Mouse (Mus musculus) midbrain, embryonic 15.5 days (tissue): ENCODE measurements at regions not wholly inside any gene's neighbourhood (a gene's known extent, or its start where the extent isn't known, plus 50 kb on each side); places are given as distances from the start of the nearest gene placed in this dataset.

ENCODE experiments used
- ATAC-seq: fragments of 200-750 bp; cut with Nextera tagmentation; replicated peaks from 2 replicates; pipeline ENCODE4 v1.8.0; 2017; ENCODE audit warnings: moderate TSS enrichment
- H3K27ac ChIP-seq: fragments of 300-500 bp; sonication (generic); 2 replicates; pipeline ENCODE4 v1.5.1; 2015; ENCODE audit warnings: mild to moderate bottlenecking, inconsistent platforms
- H3K27me3 ChIP-seq: fragments of 300-500 bp; sonication (generic); replicated peaks from 2 replicates; pipeline ENCODE4 v1.6.1; 2015; ENCODE audit warnings: inconsistent platforms
- H3K36me3 ChIP-seq: fragments of 300-500 bp; sonication (generic); replicated peaks from 2 replicates; pipeline ENCODE4 v1.6.1; 2015; ENCODE audit warnings: inconsistent platforms
- H3K4me1 ChIP-seq: fragments of 300-500 bp; sonication (generic); 2 replicates; pipeline ENCODE4 v1.6.1; 2015; ENCODE audit warnings: inconsistent platforms
- H3K4me2 ChIP-seq: fragments of 300-500 bp; sonication (generic); 2 replicates; pipeline ENCODE4 v1.6.1; 2015; ENCODE audit warnings: inconsistent platforms, mild to moderate bottlenecking, moderate library complexity
- H3K4me3 ChIP-seq: fragments of 300-500 bp; sonication (generic); 2 replicates; pipeline ENCODE4 v1.5.1; 2015; ENCODE audit warnings: mild to moderate bottlenecking, inconsistent platforms
- H3K9ac ChIP-seq: fragments of 300-500 bp; sonication (generic); 2 replicates; pipeline ENCODE4 v1.6.1; 2015; ENCODE audit warnings: mild to moderate bottlenecking, inconsistent platforms
- H3K9me3 ChIP-seq: fragments of 300-500 bp; sonication (generic); 2 replicates; pipeline ENCODE4 v1.6.1; 2016; ENCODE audit warnings: inconsistent platforms
- WGBS: fragments of 180-500 bp; shearing (Covaris S2); methylation state at CpG from one replicate; pipeline ENCODE4 v1.1.7; 2015; ENCODE audit warnings: mixed read lengths; 5-methylcytosine and 5-hydroxymethylcytosine counted together

DNA sequence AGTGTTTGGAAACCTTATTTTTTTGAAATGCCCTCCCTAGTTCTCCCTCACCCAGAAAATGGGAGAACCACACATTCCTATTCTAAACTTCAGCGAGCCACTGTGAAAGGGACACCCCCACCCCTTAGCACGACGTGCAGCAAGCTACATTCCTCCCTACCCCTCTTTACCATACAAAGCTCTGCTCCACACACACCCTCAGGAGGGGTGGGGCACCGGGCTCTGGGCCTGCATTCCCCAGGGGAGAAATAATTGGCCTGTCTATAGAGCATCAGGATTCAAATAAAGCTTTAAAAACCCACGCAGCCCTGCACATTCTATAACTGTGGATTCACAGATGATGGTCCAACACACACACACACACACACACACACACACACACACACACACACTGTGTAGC is 163.6 kb downstream of the H2al1j start:
- Histone ChIP-seq H3K9me3 (no peaks in the 10 kb centered on the region), H3K9ac (no peak overlapping the region), H3K27ac (0 out of 2 replicates have a peak overlapping the region, but pooled peaks have one; percentile 34), H3K27me3 (no peaks in the 10 kb centered on the region), H3K4me3 (no peak overlapping the region), H3K36me3 (no peaks in the 10 kb centered on the region), H3K4me1 (peaks cover 33% of the 10 kb centered on the region), H3K4me2 (no peak overlapping the region)
- no peak for ATAC-seq
- 17% methylated on average over 5 of the region's 5 CpGs for WGBS

DNA sequence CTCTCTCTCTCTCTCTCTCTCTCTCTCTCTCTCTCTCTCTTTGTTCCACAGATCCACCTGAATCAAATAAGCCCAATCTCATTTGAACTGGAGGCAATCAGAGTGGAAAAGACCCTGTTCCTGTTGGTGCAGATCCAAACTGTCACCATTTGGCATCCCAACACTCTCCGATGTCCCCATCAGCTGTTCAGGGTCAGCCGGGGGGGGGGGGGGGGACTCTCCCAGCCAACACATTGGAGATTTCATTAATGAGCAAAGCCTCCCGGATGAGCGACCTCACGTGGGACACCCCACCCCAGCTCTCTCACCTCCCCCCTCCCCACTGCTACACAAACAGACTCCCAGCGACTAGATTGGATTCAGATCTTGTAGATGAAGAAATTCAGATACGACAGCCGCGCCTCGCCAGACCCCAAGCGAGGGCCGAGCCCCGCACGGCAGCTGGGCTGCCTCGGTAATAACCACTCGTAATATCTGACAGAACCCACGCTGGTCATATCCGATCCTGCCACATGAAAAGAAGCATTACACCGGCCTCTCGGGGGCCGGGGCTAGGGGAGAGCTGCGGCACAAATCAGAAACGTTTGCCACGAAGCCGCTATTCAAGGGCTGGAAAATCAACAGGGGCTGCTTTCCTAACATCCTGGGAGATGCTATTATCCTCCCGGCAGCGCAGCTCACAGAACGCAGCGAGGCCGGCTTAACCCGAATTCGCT is 164.2 kb downstream of the H2al1j start:
- Histone ChIP-seq H3K4me3 (no peak overlapping the region), H3K9ac (no peak overlapping the region), H3K27ac (peak overlapping the region; percentile 72), H3K36me3 (no peaks in the 10 kb centered on the region), H3K27me3 (no peaks in the 10 kb centered on the region), H3K4me1 (peaks cover 33% of the 10 kb centered on the region), H3K4me2 (peak overlapping the region; percentile 30), H3K9me3 (no peaks in the 10 kb centered on the region)
- ATAC-seq: peak; percentile 49; the same call in 1 of the 2 replicates
- WGBS: 19% methylated on average over 32 of the region's 32 CpGs

DNA sequence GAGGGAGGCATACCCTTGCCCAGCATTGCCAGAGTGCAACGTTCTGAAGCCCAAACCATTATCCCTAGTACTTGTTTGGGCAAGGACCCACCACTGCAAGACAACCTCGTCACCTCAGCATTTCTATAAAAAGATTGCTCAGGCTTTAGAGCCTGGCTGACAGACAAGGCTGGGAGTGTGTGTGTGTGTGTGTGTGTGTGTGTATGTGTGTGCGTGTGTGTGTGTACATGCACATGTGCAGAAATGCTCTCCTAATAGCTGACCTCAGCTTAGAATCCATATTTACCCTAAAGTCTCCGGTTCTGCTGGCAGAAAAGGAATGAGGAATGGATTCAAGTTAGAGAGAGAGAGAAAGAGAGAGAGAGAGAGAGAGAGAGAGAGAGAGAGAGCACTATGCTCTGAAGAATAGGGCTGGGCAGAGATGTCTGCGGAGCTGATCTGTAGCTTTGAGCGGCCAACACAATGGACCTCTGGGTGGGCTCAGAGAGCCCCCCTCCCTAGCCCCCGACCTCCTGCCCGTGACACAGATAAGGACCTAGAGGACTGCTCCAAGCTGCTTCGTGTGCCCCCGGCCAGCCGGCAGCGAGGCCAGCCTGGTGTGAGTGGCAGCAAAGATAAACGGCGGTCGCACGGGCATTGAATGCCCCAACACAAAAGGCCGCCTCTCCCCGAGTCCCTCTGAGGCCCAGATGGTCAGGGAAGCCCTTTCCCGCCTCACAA is 166.1 kb downstream of the H2al1j start:
- peak; percentile 77 for ATAC-seq
- no peaks in the 10 kb centered on the region for H3K27me3 ChIP-seq
- H3K27ac ChIP-seq: peak overlapping the region; percentile 84
- peak overlapping the region; percentile 41 for H3K4me2 ChIP-seq
- no peaks in the 10 kb centered on the region for H3K9me3 ChIP-seq
- no peaks in the 10 kb centered on the region for H3K36me3 ChIP-seq
- 27% methylated on average over 19 of the region's 19 CpGs for WGBS
- peak overlapping the region; percentile 12; the same call in 1 of the 2 replicates for H3K9ac ChIP-seq
- H3K4me3 ChIP-seq: no peak overlapping the region
- H3K4me1 ChIP-seq: peaks cover 33% of the 10 kb centered on the region

DNA sequence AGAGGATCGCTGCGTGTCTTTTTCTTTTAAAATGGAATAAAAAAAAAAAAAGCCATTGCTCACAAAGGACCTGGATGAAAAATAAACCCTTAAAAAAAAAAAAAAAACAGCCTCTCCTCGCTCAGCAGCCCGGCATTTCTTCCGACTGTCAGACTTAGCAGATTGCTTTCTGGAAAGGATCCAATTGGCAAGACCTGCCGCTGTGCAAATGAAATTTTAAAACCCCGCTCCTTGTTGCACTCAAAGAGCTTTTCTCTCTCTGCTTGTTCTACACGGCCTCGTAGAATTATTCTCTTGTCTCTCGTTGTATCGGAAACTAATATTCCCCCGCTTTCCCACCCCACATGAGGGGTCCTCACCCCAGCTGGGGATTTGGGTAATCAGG is 166.6 kb downstream of the H2al1j start:
- Histone ChIP-seq H3K36me3 (no peaks in the 10 kb centered on the region), H3K27me3 (no peaks in the 10 kb centered on the region), H3K4me2 (peak overlapping the region; percentile 41), H3K4me3 (no peak overlapping the region), H3K4me1 (peaks cover 33% of the 10 kb centered on the region), H3K27ac (peak overlapping the region; percentile 84), H3K9me3 (no peaks in the 10 kb centered on the region), H3K9ac (peak overlapping the region; percentile 12; the same call in 1 of the 2 replicates)
- 27% methylated on average over 12 of the region's 12 CpGs for WGBS
- peak; percentile 34 for ATAC-seq

DNA sequence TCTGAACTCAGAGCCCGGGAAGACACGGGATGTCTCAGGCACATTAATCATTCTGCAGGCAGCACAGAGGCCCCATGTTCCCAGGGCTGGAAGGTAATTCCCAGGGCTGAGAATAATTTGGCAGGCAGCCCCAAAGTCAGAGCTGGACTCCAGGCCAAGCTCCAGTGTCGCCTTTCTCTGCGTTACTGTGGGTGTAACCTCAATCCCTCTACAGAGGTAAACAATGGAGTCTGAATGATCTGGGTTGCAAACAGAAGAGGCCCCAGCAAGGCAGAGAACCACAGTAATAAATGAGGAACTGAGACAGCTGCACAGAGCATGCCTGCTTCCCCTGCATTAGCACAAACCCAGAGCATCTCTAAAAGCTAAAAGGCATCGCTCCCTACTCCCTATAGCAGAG is 184.8 kb downstream of the H2al1j start:
- Histone ChIP-seq H3K4me2 (no peak overlapping the region), H3K36me3 (no peaks in the 10 kb centered on the region), H3K4me1 (no peaks in the 10 kb centered on the region), H3K9ac (no peak overlapping the region), H3K4me3 (no peak overlapping the region), H3K9me3 (no peaks in the 10 kb centered on the region), H3K27ac (no peak overlapping the region), H3K27me3 (no peaks in the 10 kb centered on the region)
- WGBS: 47% methylated on average over 5 of the region's 5 CpGs
- no peak for ATAC-seq

DNA sequence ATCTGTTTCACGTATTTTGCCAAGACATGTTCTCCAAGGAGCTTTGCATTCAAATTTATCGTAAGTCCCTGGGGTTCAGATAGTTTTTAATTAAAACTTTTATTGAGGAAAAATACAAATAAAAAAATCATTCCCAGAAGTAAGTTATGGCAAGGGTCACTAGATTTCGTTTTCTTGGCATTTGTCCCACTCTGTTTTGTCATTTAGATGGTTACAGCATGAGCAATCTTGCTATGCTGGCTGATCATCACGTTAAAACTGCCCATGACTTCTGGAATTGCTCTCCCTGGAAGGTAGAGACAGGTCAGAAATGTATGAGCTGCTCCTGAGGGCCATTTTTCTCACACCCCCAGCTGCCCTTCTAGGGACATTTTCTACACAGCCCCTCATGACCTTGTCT is 185.3 kb downstream of the H2al1j start:
- WGBS: 62% methylated on average over 4 of the region's 4 CpGs
- no peaks in the 10 kb centered on the region for H3K9me3 ChIP-seq
- H3K4me3 ChIP-seq: no peak overlapping the region
- H3K4me2 ChIP-seq: no peak overlapping the region
- no peak for ATAC-seq
- no peaks in the 10 kb centered on the region for H3K36me3 ChIP-seq
- H3K9ac ChIP-seq: no peak overlapping the region
- H3K27ac ChIP-seq: no peak overlapping the region
- H3K4me1 ChIP-seq: no peaks in the 10 kb centered on the region
- H3K27me3 ChIP-seq: no peaks in the 10 kb centered on the region

DNA sequence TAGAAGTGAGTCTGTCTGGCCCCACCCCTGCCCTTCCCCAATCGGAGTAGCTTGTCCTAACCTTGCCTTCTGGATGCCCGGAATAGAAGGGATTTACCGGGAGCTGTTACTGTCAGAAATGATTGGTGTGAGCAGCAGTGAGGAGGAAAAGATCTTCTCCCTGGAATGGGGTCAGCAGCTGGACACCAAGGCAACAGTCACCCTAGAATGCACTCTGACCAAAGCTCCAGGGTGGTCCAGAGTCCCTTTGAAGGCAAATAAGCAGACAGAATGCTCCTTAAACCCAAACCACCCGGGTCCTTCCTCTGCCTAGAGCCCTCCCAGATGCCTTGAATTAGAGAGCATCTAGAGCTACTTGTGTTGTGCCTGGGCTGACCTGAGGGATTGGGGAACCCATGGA is 196.2 kb downstream of the H2al1j start:
- Histone ChIP-seq H3K27ac (no peak overlapping the region), H3K4me1 (no peaks in the 10 kb centered on the region), H3K36me3 (no peaks in the 10 kb centered on the region), H3K27me3 (no peaks in the 10 kb centered on the region; the same call in 1 of the 2 replicates), H3K4me2 (no peak overlapping the region), H3K9ac (no peak overlapping the region), H3K9me3 (no peaks in the 10 kb centered on the region), H3K4me3 (no peak overlapping the region)
- no peak for ATAC-seq
- WGBS: 18% methylated on average over 4 of the region's 4 CpGs

DNA sequence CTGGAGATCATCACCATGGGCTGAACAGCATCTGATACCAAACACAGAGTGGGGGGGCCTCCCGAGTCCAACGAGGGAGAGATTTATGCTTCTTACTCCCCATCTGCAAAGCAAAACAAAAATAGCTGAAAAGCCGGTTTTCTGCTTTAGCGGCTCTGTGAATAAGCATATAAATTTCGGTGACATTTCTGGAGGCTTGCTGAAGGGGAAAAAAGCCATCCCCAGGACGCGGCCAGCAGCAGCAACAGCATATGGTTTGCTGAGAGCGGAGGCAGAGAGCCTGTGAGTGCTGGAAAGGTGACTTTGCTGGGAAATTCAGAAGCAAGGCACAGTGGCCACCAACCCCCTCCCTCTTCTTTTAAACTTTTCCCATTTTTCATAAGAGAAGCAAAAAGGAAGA is 197.7 kb downstream of the H2al1j start:
- 69% methylated on average over 8 of the region's 8 CpGs for WGBS

DNA sequence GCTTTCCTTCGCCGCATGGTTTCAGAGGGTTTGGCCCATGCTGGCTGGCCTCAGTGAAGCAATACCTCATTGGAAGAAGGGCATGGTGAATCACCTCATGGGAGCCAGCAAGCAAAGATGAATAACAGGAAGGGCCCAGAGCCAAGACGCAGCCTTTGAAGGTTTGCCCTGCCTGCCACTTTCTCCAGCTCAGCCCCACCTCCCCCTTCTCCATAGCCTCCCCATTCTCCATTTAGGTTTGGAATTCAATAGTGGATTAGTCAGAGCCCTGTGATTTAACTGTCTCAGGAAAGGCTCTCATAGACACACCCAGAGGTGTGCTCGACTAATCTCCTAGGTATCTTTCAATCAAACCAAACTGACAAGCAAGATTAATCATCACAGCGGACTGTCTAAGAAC is 201.0 kb downstream of the H2al1j start:
- no peaks in the 10 kb centered on the region for H3K36me3 ChIP-seq
- no peaks in the 10 kb centered on the region; the same call in 1 of the 2 replicates for H3K27me3 ChIP-seq
- H3K4me1 ChIP-seq: no peaks in the 10 kb centered on the region
- WGBS: 72% methylated on average over 5 of the region's 5 CpGs
- H3K9ac ChIP-seq: no peak overlapping the region
- no peak overlapping the region for H3K4me3 ChIP-seq
- no peaks in the 10 kb centered on the region for H3K9me3 ChIP-seq
- ATAC-seq: no peak
- no peak overlapping the region for H3K27ac ChIP-seq
- H3K4me2 ChIP-seq: no peak overlapping the region

More for the DNA sequence above, 197.7 kb downstream of the H2al1j start:
- H3K9ac ChIP-seq: no peak overlapping the region
- no peak for ATAC-seq
- no peak overlapping the region for H3K4me2 ChIP-seq
- no peak overlapping the region for H3K27ac ChIP-seq
- no peaks in the 10 kb centered on the region for H3K36me3 ChIP-seq
- H3K9me3 ChIP-seq: no peaks in the 10 kb centered on the region
- H3K4me1 ChIP-seq: no peaks in the 10 kb centered on the region
- H3K27me3 ChIP-seq: no peaks in the 10 kb centered on the region; the same call in 1 of the 2 replicates
- no peak overlapping the region for H3K4me3 ChIP-seq

DNA sequence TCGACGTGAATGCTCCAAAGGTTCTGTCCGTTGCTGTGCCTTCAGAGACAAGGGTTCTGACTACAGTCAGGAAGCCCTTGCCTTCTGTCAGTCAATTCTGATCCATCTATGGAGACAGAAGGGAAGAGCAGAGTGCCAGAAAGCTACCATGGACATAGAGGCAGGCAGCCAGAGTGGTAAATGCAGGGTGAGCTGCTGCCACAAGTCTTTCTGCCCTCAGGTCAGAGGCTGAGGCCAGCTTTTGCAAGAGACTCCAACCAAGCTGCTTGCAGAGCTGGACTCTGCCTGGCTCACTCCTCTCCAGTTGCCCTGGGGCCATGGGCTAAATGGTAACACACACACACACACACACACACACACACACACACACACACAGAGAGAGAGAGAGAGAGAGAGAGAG is 201.6 kb downstream of the H2al1j start:
- no peaks in the 10 kb centered on the region; the same call in 1 of the 2 replicates for H3K27me3 ChIP-seq
- H3K4me1 ChIP-seq: no peaks in the 10 kb centered on the region
- no peak overlapping the region for H3K9ac ChIP-seq
- no peak overlapping the region for H3K4me3 ChIP-seq
- no peak overlapping the region for H3K27ac ChIP-seq
- no peak overlapping the region for H3K4me2 ChIP-seq
- 81% methylated on average over 3 of the region's 3 CpGs for WGBS
- no peak for ATAC-seq
- H3K9me3 ChIP-seq: no peaks in the 10 kb centered on the region
- no peaks in the 10 kb centered on the region for H3K36me3 ChIP-seq

DNA sequence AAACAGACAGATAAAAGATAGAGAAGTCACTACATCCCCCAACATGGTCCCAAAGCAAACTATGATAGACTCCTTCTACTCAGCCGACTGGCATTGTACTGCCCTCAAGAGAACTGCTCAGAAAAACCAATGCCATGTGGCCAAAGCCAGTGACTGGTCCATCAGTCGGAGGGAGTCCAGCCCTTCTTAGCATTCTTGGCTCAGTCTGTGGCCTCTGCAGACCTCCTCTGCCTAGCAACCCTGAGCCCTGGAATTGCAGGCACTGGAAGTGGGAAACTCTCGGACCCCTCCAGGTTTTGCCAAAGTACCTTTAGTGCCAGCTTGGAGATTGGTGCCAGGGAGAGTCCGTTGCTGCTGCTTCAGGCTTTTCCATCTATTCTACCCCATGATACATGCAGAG is 205.2 kb downstream of the H2al1j start:
- no peak for ATAC-seq
- H3K4me1 ChIP-seq: no peaks in the 10 kb centered on the region
- no peaks in the 10 kb centered on the region for H3K36me3 ChIP-seq
- no peak overlapping the region for H3K9ac ChIP-seq
- H3K9me3 ChIP-seq: no peaks in the 10 kb centered on the region
- H3K4me2 ChIP-seq: no peak overlapping the region
- WGBS: 59% methylated on average over 4 of the region's 4 CpGs
- no peak overlapping the region for H3K27ac ChIP-seq
- H3K4me3 ChIP-seq: no peak overlapping the region
- H3K27me3 ChIP-seq: no peaks in the 10 kb centered on the region

DNA sequence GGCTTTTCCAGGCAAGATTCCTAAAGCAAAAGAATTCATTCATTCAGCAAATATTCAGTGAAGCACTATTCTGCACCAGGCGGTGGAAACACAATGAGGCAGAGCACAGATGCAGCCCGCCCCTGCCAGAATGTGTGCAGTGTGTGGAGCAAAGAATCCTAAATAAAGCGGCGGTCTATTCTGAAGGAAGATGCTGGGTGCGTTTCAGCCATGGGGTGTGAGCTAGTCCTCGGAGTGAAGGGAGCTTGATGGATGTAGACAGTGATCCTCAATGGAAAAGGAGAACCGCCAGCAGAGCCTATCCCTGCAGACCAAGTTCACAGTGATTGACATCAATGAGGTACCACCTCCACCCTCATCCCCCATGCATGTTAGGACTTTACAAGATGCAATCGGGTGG is 206.2 kb downstream of the H2al1j start:
- Histone ChIP-seq H3K27ac (no peak overlapping the region), H3K4me3 (no peak overlapping the region), H3K27me3 (no peaks in the 10 kb centered on the region), H3K9ac (no peak overlapping the region), H3K4me1 (no peaks in the 10 kb centered on the region), H3K9me3 (no peaks in the 10 kb centered on the region), H3K36me3 (no peaks in the 10 kb centered on the region), H3K4me2 (no peak overlapping the region)
- 0 out of 2 replicates have a peak, but pooled peaks have one; percentile 42 for ATAC-seq
- WGBS: 46% methylated on average over 8 of the region's 8 CpGs

DNA sequence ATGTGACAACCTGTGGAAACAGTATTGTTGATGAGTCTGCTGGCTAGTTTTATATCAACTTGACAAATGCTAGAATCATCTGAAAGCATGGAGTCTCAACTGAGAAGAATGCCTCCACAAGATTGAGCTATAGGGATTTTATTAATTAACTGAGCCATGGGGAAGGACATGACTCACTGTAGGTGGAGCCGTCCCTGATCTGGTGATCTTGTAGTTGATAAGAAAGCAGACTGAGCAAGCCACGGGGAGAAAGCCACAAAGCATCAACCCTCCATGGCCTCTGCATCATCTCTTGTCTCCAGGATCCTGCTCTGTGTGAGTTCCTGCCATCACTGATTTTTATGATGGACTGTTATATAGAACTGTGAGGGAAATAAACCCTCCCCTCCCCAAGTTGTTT is 213.4 kb downstream of the H2al1j start:
- no peak overlapping the region for H3K9ac ChIP-seq
- no peaks in the 10 kb centered on the region; the same call in 1 of the 2 replicates for H3K27me3 ChIP-seq
- ATAC-seq: no peak
- 79% methylated on average over 2 of the region's 2 CpGs for WGBS
- no peaks in the 10 kb centered on the region for H3K9me3 ChIP-seq
- no peak overlapping the region for H3K4me3 ChIP-seq
- no peak overlapping the region for H3K4me2 ChIP-seq
- H3K27ac ChIP-seq: no peak overlapping the region
- no peaks in the 10 kb centered on the region for H3K36me3 ChIP-seq
- H3K4me1 ChIP-seq: no peaks in the 10 kb centered on the region
